ENCODE assay signal across 14 mouse cellular contexts in the genomic region with DNA sequence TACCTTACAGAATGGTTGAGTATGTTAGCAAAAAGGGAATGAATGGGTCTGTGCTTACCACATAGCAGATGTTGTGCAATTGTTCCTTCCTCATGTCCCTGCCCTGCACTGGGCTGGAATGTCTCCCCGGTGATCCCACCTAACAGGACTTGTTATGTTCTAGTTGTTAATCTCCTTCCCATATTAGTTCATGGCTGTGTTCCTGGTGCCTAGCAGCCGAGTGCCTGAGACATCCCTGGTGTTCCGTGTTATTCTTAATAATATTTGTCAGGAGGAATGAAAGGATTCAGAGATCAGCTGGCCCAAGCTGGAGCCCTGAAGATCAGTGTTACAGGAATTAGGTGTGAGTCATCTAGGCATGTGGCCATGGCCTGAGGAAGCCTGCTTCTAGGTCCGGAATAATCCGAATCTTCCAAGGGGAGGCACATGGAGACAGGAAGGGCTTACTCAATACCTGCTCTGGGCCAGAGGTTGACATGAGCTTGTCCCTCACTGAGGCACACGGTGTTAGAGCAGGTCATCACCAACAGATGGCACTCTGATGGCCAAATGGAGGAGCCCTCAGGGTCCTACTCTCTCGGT.
DNase-seq lines count a peak whose midpoint lies in the region; ATAC-seq and TF ChIP-seq lines count a peak whose summit lies in the region.
"Had no signal": no experiment of that assay in that cellular context is flagged by ENCODE, and none has a peak within 500 bp of the region (broad histone marks: within the 10 kb centered on the region; RNA-seq: fewer than 3 reads in every experiment).

No protein-coding gene starts in this region.

- no peak for TF ChIP-seq POLR2A in CH12.LX (IDR thresholded peaks at IDR 0.05; ENCODE audit: low read depth, low read length)

- WGBS in intestine, postnatal 0 days, result 68% methylated on average over 7 of the region's 7 CpGs
- 74% methylated on average over 7 of the region's 7 CpGs for WGBS in intestine, embryonic 16.5 days
- 77% methylated on average over 7 of the region's 7 CpGs for WGBS in neural tube, embryonic 15.5 days

- dilution Hi-C loops in CH12.LX (cut with MboI; ENCODE audit: extremely low pct_ligation_motif_present, extremely low pct_unique_long_range_greater_than_20kb, low sequenced_read_pairs), result no loop called here

- H3K27me3 ChIP-seq in intestine, postnatal 0 days (replicated peaks; ENCODE audit: control insufficient read depth, insufficient read depth, low read length), result no peaks in the 10 kb centered on the region
- H3K27me3 ChIP-seq in intestine, embryonic 16.5 days (replicated peaks; ENCODE audit: control insufficient read depth, insufficient read depth, low read length), result no peaks in the 10 kb centered on the region
- H3K27me3 ChIP-seq in CH12.LX (replicated peaks), result no peaks in the 10 kb centered on the region
- H3K27me3 ChIP-seq in neural tube, embryonic 15.5 days (replicated peaks), result no peaks in the 10 kb centered on the region
- H3K27me3 ChIP-seq: heart, embryonic 13.5 days; kidney, embryonic 15.5 days; limb, embryonic 13.5 days had no signal

- TF ChIP-seq EP300 in CH12.LX (IDR thresholded peaks at IDR 0.05; ENCODE audit: low read length), result no peak

- H3K79me2 ChIP-seq in CH12.LX (replicated peaks; ENCODE audit: control insufficient read depth, extremely low read depth, insufficient read depth, poor library complexity, severe bottlenecking), result no peaks in the 10 kb centered on the region

- no peaks in the 10 kb centered on the region for H3K9me3 ChIP-seq in intestine, postnatal 0 days (ENCODE audit: control insufficient read depth)
- H3K9me3 ChIP-seq in intestine, embryonic 16.5 days (ENCODE audit: control insufficient read depth, low read length), result no peaks in the 10 kb centered on the region
- H3K9me3 ChIP-seq in CH12.LX (replicated peaks; ENCODE audit: low read length), result no peaks in the 10 kb centered on the region
- no peaks in the 10 kb centered on the region for H3K9me3 ChIP-seq in neural tube, embryonic 15.5 days (replicated peaks)
- H3K9me3 ChIP-seq: heart, embryonic 13.5 days; kidney, embryonic 15.5 days; limb, embryonic 13.5 days had no signal

- ATAC-seq in intestine, postnatal 0 days, result no peak
- no peak for ATAC-seq in intestine, embryonic 16.5 days
- peak; percentile 87 for ATAC-seq in granulocyte monocyte progenitor cell, adult 5-6 weeks (replicated peaks; ENCODE audit: poor library complexity, severe bottlenecking)
- no peak for ATAC-seq in neural tube, embryonic 15.5 days (ENCODE audit: low FRiP score)
- ATAC-seq: hindbrain, embryonic 16.5 days had no signal

- no peak overlapping the region for H3K4me2 ChIP-seq in intestine, postnatal 0 days (replicated peaks; ENCODE audit: low read depth)
- no peak overlapping the region for H3K4me2 ChIP-seq in intestine, embryonic 16.5 days (ENCODE audit: low read depth, low read length)
- no peak overlapping the region for H3K4me2 ChIP-seq in CH12.LX (ENCODE audit: insufficient read depth, low read depth, poor library complexity, severe bottlenecking)
- H3K4me2 ChIP-seq in neural tube, embryonic 15.5 days, result no peak overlapping the region
- H3K4me2 ChIP-seq: heart, embryonic 13.5 days; kidney, embryonic 15.5 days; limb, embryonic 13.5 days had no signal

- no peak overlapping the region for H3K4me3 ChIP-seq in intestine, postnatal 0 days (ENCODE audit: low read depth, low read length)
- no peak overlapping the region for H3K4me3 ChIP-seq in intestine, embryonic 16.5 days (ENCODE audit: low read length)
- H3K4me3 ChIP-seq in CH12.LX (replicated peaks in 1 of 3; ENCODE audit: low read depth in 2 of 3, low read length in 2 of 3, poor library complexity in 1 of 3), result no peak overlapping the region
- no peak overlapping the region for H3K4me3 ChIP-seq in neural tube, embryonic 15.5 days (replicated peaks)
- H3K4me3 ChIP-seq: heart, embryonic 13.5 days; kidney, embryonic 15.5 days; limb, embryonic 13.5 days had no signal

- peak; percentile 23; the same call in 1 of the 2 replicates for TF ChIP-seq CTCF in intestine, postnatal 0 days (IDR thresholded peaks at IDR 0.05; ENCODE audit: low read depth)
- peak in 1 of 2 experiments; percentile 52; a peak in 2 of 4 replicates for TF ChIP-seq CTCF in CH12.LX (conservative IDR thresholded peaks at IDR 0.05 in 1 of 2, IDR thresholded peaks at IDR 0.05 in 1 of 2; ENCODE audit: low read depth in 2 of 2, low read length in 2 of 2)

- TF ChIP-seq RAD21 in CH12.LX (IDR thresholded peaks at IDR 0.05; ENCODE audit: low read depth, low read length), result peak; percentile 19

- in situ Hi-C loops in CH12.LX (cut with MboI; ENCODE audit: low pct_ligation_motif_present, low pct_unique_long_range_greater_than_20kb, low sequenced_read_pairs), result no loop called here

- H3K4me1 ChIP-seq in intestine, postnatal 0 days (replicated peaks; ENCODE audit: control insufficient read depth, insufficient read depth, low read length), result no peaks in the 10 kb centered on the region
- no peaks in the 10 kb centered on the region for H3K4me1 ChIP-seq in intestine, embryonic 16.5 days (ENCODE audit: control insufficient read depth, insufficient read depth, low read length)
- no peaks in the 10 kb centered on the region for H3K4me1 ChIP-seq in CH12.LX (ENCODE audit: control insufficient read depth in 1 of 2, insufficient read depth in 2 of 2)
- no peaks in the 10 kb centered on the region for H3K4me1 ChIP-seq in neural tube, embryonic 15.5 days
- H3K4me1 ChIP-seq: heart, embryonic 13.5 days; kidney, embryonic 15.5 days had no signal

- H3K9ac ChIP-seq in intestine, postnatal 0 days (ENCODE audit: low read depth, low read length), result no peak overlapping the region
- H3K9ac ChIP-seq in intestine, embryonic 16.5 days (ENCODE audit: low read depth, low read length), result no peak overlapping the region
- H3K9ac ChIP-seq in CH12.LX (ENCODE audit: insufficient read depth, low read depth), result no peak overlapping the region
- H3K9ac ChIP-seq in neural tube, embryonic 15.5 days (replicated peaks), result no peak overlapping the region
- H3K9ac ChIP-seq: heart, embryonic 13.5 days; kidney, embryonic 15.5 days; limb, embryonic 13.5 days had no signal

- H3K36me3 ChIP-seq in intestine, postnatal 0 days (ENCODE audit: control insufficient read depth, insufficient read depth), result no peaks in the 10 kb centered on the region
- no peaks in the 10 kb centered on the region for H3K36me3 ChIP-seq in intestine, embryonic 16.5 days (ENCODE audit: control insufficient read depth, insufficient read depth, low read length)
- no peaks in the 10 kb centered on the region for H3K36me3 ChIP-seq in CH12.LX (replicated peaks in 1 of 2; ENCODE audit: control insufficient read depth in 1 of 2, insufficient read depth in 1 of 2, low read length in 1 of 2)
- no peaks in the 10 kb centered on the region for H3K36me3 ChIP-seq in neural tube, embryonic 15.5 days
- H3K36me3 ChIP-seq: heart, embryonic 13.5 days; kidney, embryonic 15.5 days; limb, embryonic 13.5 days had no signal

- no peak overlapping the region for H3K27ac ChIP-seq in intestine, postnatal 0 days (ENCODE audit: low read depth, low read length)
- no peak overlapping the region for H3K27ac ChIP-seq in intestine, embryonic 16.5 days (ENCODE audit: low read length)
- no peak overlapping the region for H3K27ac ChIP-seq in CH12.LX (ENCODE audit: insufficient read depth, low read depth)
- no peak overlapping the region for H3K27ac ChIP-seq in neural tube, embryonic 15.5 days (replicated peaks)
- H3K27ac ChIP-seq: heart, embryonic 13.5 days; kidney, embryonic 15.5 days; limb, embryonic 13.5 days had no signal

- peak; percentile 66 for DNase-seq in adrenal gland, adult 2 months
- DNase-seq in adrenal gland, postnatal 10 days, result no peak
- no peak for DNase-seq in CH12.LX (ENCODE audit: extremely low read depth)
- no peak for DNase-seq in kidney, postnatal 4 days
- DNase-seq: cerebellum, adult 11-12 months; embryo, embryonic 11 days had no signal

TF ChIP-seq in CH12.LX, 34 proteins besides CTCF, POLR2A, EP300 and RAD21:
- no peak for TF ChIP-seq JUN (IDR thresholded peaks at IDR 0.05; ENCODE audit: insufficient read depth, low read depth, low read length)
- TF ChIP-seq MXI1 (IDR thresholded peaks at IDR 0.05; ENCODE audit: low read depth, low read length), result no peak
- TF ChIP-seq SMC3 (IDR thresholded peaks at IDR 0.05; ENCODE audit: low read depth, low read length), result peak; percentile 38
